Mouse (Mus musculus) liver, embryonic 16.5 days (tissue): ENCODE results near the gene Gata2. TPM values are rescaled to one million over a fixed set of nuclear protein-coding genes. Genes with fewer than 3 reads are reported as not detected.
"Not testable (repeated sequence)": the region's sequence is repeated elsewhere in the genome, so short reads cannot be mapped to it uniquely, and the experiment has no call there.

ENCODE experiments used
- ATAC-seq: fragments of 200-750 bp; cut with Nextera tagmentation; 2 replicates; pipeline ENCODE4 v1.8.0; 2017; ENCODE audit warnings: low read depth, mild to moderate bottlenecking, moderate number of reproducible peaks, moderate library complexity
- H3K27ac ChIP-seq: fragments of 300-500 bp; sonication (generic); 2 replicates; pipeline ENCODE4 v1.5.1; 2014; ENCODE audit warnings: mild to moderate bottlenecking, low read length
- H3K27me3 ChIP-seq: fragments of 300-500 bp; sonication (generic); 2 replicates; pipeline ENCODE4 v1.6.1; 2014; ENCODE audit warnings: low read depth, low read length, mixed read lengths; ENCODE audit not compliant: control insufficient read depth, insufficient read depth
- H3K36me3 ChIP-seq: fragments of 300-500 bp; sonication (generic); 2 replicates; pipeline ENCODE4 v1.6.1; 2014; ENCODE audit warnings: mild to moderate bottlenecking; ENCODE audit not compliant: control insufficient read depth, insufficient read depth
- H3K4me1 ChIP-seq: fragments of 300-500 bp; sonication (generic); 2 replicates; pipeline ENCODE4 v1.6.1; 2014; ENCODE audit warnings: low read depth, low read length, mixed read lengths; ENCODE audit not compliant: control insufficient read depth
- H3K4me2 ChIP-seq: fragments of 300-500 bp; sonication (generic); 2 replicates; pipeline ENCODE4 v1.6.1; 2014; ENCODE audit warnings: low read depth, low read length, mixed read lengths
- H3K4me3 ChIP-seq: fragments of 300-500 bp; sonication (generic); 2 replicates; pipeline ENCODE4 v1.5.1; 2014; ENCODE audit warnings: low read depth, mild to moderate bottlenecking, low read length
- H3K9ac ChIP-seq: fragments of 300-500 bp; sonication (generic); 2 replicates; pipeline ENCODE4 v1.6.1; 2014; ENCODE audit warnings: low read depth, low read length
- H3K9me3 ChIP-seq: fragments of 300-500 bp; sonication (generic); replicated peaks from 2 replicates; pipeline ENCODE4 v1.6.1; 2016; ENCODE audit warnings: low read length; ENCODE audit not compliant: control insufficient read depth
- WGBS: fragments of 180-500 bp; shearing (Covaris S2); extraction: QIAGEN DNeasy Blood & Tissue Kit; methylation state at CpG from one replicate; pipeline ENCODE4 v1.1.7; 2014; ENCODE audit not compliant: insufficient replicate concordance; 5-methylcytosine and 5-hydroxymethylcytosine counted together
- polyA plus RNA-seq: library from polyadenylated mRNA; unstranded; fragments of >200 nt; fragmentation: Nextera tagmentation; extraction: Ambion mirVana; gene quantifications from 2 replicates; pipeline ENCODE4 v1.2.1, GENCODE M21; 2015

Gata2 gene
- 3.0 and 3.7 TPM in 2 replicates for polyA plus RNA-seq

DNA sequence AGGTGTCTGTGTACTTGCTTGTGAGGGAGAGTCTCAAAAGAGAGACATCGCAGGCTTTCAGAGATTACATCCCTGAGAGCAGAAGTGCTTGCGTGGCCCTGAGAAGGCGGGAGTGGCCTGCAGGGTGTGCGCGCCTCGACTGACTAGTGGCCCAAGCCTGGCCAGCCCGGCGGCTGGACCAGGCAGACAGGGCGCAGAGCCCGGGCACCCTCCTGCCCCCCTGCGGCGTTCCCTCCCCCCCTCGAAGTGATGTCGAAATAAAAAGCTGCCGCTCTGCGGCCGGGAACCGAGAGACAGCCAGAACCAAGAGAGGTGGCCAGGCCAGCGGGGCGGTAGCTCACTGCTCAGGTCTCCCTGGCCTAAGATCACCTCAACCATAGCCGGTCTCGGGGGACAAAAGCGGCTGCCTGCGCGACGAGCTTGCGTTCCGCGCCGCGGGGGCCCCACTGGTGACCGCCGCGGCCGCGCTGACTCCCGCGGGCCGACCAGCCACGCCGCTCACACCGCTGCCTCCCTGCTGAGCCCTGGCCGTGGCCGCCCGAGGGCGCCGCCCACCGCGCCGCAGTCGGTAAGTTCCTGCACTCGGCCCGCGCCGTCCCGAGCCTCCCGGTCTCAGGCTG, at the start of gene Gata2:
Gene Gata2 (plus strand): TSS at position 459 of the 620 bp plus-strand sequence.
- peak within 1 kb of the TSS; percentile 65 for H3K4me2 ChIP-seq
- WGBS: 2% methylated on average over 50 of the region's 57 CpGs
- H3K36me3 ChIP-seq: no peaks in the 10 kb centered on the region
- peaks cover 100% of the 10 kb centered on the region for H3K27me3 ChIP-seq
- H3K9ac ChIP-seq: peak within 1 kb of the TSS; percentile 28; the same call in 1 of the 2 replicates
- H3K9me3 ChIP-seq: no peaks in the 10 kb centered on the region
- peaks cover 44% of the 10 kb centered on the region for H3K4me1 ChIP-seq
- no peak for ATAC-seq
- H3K27ac ChIP-seq: no peak within 1 kb of the TSS
- H3K4me3 ChIP-seq: peak within 1 kb of the TSS; percentile 49

DNA sequence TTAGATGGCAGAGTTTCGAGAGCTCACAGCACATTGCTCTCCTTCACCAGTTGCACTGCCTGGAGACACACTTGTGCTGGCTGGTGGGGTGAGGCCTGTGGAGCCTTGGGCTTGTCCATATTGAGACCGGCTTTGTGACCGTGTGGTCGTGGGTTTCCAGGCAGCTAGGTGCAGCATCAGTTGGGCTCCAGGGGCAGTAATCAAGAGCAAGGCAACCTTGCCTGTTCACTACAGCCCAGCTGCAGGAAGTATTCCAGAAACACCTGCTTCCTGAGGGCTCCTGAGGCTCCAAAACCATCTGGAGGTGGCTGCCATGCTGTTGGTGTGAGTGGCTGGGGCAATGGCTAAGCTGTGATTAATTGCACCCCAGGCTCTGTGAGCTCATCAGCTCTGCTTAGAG, 47.9 kb upstream of the Gata2 start:
- H3K27me3 ChIP-seq: no peaks in the 10 kb centered on the region
- no peak overlapping the region for H3K27ac ChIP-seq
- no peaks in the 10 kb centered on the region for H3K9me3 ChIP-seq
- ATAC-seq: no peak
- H3K9ac ChIP-seq: no peak overlapping the region
- 55% methylated on average over 4 of the region's 4 CpGs for WGBS
- no peak overlapping the region for H3K4me3 ChIP-seq
- H3K36me3 ChIP-seq: no peaks in the 10 kb centered on the region
- no peak overlapping the region for H3K4me2 ChIP-seq
- H3K4me1 ChIP-seq: no peaks in the 10 kb centered on the region

DNA sequence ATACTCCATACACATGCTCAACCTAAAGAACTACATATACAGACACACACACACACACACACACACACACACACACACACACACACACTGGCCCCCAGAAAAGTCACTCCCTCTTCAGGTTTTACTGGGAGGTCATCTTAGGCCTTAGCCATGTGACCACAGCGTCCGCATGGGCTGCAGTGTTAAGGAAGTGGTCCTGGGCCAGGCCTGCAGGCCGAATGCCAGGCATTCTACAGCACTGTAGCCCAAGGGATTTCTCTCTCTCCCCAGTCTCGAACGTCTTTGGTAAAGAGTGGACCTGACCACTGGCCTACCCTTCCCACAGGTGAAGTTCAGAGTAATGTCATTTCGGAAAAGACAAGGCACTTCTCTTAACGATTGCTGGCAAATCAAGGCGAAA, 47.1 kb upstream of the Gata2 start:
- no peaks in the 10 kb centered on the region for H3K27me3 ChIP-seq
- no peak overlapping the region for H3K27ac ChIP-seq
- H3K9ac ChIP-seq: no peak overlapping the region
- H3K9me3 ChIP-seq: no peaks in the 10 kb centered on the region
- ATAC-seq: no peak
- no peaks in the 10 kb centered on the region for H3K4me1 ChIP-seq
- H3K4me3 ChIP-seq: no peak overlapping the region
- no peak overlapping the region for H3K4me2 ChIP-seq
- no peaks in the 10 kb centered on the region for H3K36me3 ChIP-seq
- 63% methylated on average over 8 of the region's 8 CpGs for WGBS

DNA sequence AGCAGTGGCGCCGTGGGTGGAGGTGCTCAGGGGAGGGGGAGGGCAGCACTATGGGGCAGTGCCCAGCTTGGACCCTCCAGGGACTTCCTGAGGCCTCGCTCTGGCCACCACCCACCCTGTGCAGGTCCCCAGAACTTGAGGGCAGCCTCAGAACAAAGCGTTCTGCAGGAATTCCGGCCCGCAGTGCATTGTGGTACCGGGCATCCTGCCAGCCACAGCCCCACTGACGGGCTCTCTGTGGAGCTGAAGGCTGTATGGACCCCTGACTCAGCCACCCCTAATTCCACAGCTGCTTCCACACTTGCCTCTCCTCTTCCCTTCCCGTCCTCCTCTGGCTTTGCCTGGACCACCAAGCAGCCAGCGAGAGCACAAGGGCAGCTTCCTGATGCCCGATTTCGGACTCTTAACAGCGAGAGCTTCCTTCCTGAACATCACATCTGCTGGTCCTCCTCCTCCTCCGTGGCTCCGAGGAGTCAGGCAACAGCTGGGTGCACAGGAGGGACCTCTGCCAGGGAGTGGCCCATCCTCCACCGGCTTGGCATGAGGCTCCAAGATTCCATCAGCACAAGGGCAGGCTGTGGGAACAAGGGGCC, 46.2 kb upstream of the Gata2 start:
- Histone ChIP-seq H3K4me2 (no peak overlapping the region), H3K36me3 (no peaks in the 10 kb centered on the region), H3K9ac (no peak overlapping the region), H3K4me3 (no peak overlapping the region), H3K27ac (no peak overlapping the region), H3K27me3 (no peaks in the 10 kb centered on the region), H3K9me3 (no peaks in the 10 kb centered on the region), H3K4me1 (no peaks in the 10 kb centered on the region)
- ATAC-seq: no peak
- WGBS: 51% methylated on average over 16 of the region's 16 CpGs

DNA sequence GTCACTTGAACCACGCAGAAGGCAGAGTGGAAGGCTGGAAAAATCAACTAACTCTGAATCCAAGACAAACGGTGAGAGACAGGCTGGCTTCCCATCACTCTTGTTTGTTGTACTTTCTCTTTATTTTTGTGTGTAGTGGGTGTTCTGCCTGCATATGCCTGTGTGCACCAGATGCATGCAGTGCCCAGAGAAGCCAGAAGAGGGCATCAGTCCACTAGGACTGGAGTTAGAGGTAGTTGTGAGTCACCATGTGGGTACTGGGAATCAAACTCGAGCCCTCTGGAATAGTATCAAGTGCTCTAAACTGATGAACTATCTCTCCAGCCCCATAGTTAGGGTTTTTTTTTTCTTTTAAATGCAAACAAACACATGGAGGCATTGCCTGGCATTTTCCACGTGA, 42.4 kb upstream of the Gata2 start:
- Histone ChIP-seq H3K4me3 (no peak overlapping the region), H3K27ac (no peak overlapping the region), H3K36me3 (no peaks in the 10 kb centered on the region), H3K4me2 (no peak overlapping the region), H3K4me1 (peaks cover 5% of the 10 kb centered on the region), H3K9ac (no peak overlapping the region), H3K27me3 (no peaks in the 10 kb centered on the region), H3K9me3 (no peaks in the 10 kb centered on the region)
- ATAC-seq: no peak
- WGBS: 71% methylated on average over 4 of the region's 4 CpGs

DNA sequence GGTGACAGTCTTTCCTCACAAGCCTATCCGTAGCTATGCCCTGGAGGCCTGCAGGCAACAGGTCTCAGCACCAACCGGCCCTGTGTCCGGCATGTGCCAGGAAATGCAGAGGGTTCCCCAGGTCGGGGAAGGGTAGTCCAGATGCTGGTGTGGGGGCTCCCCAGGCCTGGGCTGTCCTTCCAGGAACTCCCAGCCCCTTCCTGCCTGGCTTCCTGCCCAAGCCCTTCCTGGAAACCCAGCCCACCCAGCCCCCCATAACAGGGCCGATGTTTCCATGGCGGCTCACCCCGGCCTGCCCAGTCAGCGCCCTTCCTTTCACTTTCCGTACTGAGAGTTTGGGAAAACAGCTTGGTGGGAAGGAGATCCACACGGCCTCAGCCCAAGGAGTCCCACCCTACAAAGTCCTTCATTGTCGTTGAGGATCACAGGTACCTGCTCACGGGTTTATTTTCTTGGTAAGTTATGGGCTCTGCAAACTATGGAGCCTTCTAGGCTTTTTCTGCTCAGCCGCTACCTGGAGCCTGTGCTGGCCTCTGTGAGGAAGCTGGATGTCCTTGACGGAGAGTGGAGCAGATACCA, 41.5 kb upstream of the Gata2 start:
- Histone ChIP-seq H3K4me1 (peaks cover 5% of the 10 kb centered on the region), H3K36me3 (no peaks in the 10 kb centered on the region), H3K4me3 (no peak overlapping the region), H3K4me2 (no peak overlapping the region), H3K27me3 (no peaks in the 10 kb centered on the region), H3K9ac (no peak overlapping the region), H3K9me3 (no peaks in the 10 kb centered on the region), H3K27ac (no peak overlapping the region)
- ATAC-seq: 0 out of 2 replicates have a peak, but pooled peaks have one; percentile 27
- WGBS: 43% methylated on average over 14 of the region's 14 CpGs

DNA sequence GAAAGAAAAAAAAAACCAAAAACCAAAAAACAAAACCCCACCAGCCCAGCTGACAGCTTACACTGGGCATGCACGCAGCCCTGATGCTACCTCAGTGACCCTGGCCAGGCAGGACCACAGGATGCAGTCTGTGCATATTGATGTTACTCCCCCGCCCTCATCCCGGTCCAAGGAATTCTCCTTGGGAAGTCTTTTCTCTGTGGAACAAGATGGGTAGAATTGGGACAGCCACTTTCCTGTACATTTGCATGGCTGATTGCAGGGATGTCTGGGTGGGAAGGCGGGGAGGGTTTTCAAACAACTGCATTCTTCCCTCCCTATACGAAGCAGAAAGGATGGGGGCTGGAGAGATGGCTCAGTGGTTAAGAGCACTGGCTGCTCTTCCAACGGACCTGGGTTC, 40.7 kb upstream of the Gata2 start:
- no peak overlapping the region for H3K27ac ChIP-seq
- H3K4me2 ChIP-seq: no peak overlapping the region
- H3K9ac ChIP-seq: no peak overlapping the region
- no peaks in the 10 kb centered on the region for H3K9me3 ChIP-seq
- WGBS: 64% methylated on average over 6 of the region's 6 CpGs
- H3K4me1 ChIP-seq: peaks cover 5% of the 10 kb centered on the region
- H3K27me3 ChIP-seq: no peaks in the 10 kb centered on the region
- H3K36me3 ChIP-seq: no peaks in the 10 kb centered on the region
- ATAC-seq: no peak
- H3K4me3 ChIP-seq: no peak overlapping the region

DNA sequence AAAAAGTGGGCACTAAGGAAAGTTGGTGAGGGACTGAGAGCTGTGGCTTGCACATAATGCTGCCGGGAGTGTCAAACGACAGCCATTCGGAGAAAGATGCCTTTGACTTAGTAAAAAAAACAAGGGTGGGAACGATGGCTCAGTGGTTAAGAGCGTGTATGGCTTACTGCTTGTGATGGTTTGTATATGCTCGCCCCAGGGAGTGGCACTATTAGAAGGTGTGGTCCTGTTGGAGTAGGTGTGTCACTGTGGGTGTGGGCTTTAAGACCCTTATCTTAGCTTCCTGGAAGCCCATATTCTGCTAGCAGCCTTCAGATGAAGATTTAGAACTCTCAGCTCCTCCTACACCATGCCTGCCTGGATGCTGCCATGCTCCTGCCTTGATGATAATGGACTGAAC, 38.1 kb upstream of the Gata2 start:
- H3K27ac ChIP-seq, H3K9ac ChIP-seq, H3K36me3 ChIP-seq, H3K9me3 ChIP-seq, H3K27me3 ChIP-seq, H3K4me1 ChIP-seq, H3K4me2 ChIP-seq, H3K4me3 ChIP-seq: not testable (repeated sequence)
- ATAC-seq: peak; percentile 54; the same call in 1 of the 2 replicates
- 70% methylated on average over 6 of the region's 6 CpGs for WGBS

DNA sequence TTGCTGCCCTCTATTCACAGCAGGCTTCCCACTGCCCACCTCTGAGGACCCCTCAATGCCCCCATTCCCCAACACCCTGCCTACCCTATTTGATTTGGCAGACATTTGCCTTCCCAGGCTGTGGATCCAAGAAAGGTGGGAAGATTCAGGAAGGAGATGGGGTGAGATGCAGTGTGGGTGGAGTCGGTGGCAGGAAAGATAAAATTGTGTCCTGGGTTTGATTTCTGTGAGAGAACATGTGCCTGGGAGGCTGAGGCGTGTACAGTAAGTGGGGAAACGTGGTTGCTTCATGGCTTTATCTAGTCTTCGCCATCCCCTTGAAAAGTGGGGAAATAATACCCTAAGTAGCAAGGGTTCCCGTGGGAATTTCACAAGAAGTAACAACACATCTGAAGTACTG, 34.9 kb upstream of the Gata2 start:
- H3K4me3 ChIP-seq: no peak overlapping the region
- H3K9ac ChIP-seq: no peak overlapping the region
- H3K4me1 ChIP-seq: peaks cover 5% of the 10 kb centered on the region
- H3K9me3 ChIP-seq: no peaks in the 10 kb centered on the region
- no peaks in the 10 kb centered on the region for H3K36me3 ChIP-seq
- no peak overlapping the region for H3K27ac ChIP-seq
- no peak for ATAC-seq
- 36% methylated on average over 5 of the region's 5 CpGs for WGBS
- no peak overlapping the region for H3K4me2 ChIP-seq
- H3K27me3 ChIP-seq: no peaks in the 10 kb centered on the region
